In the genomic region with DNA sequence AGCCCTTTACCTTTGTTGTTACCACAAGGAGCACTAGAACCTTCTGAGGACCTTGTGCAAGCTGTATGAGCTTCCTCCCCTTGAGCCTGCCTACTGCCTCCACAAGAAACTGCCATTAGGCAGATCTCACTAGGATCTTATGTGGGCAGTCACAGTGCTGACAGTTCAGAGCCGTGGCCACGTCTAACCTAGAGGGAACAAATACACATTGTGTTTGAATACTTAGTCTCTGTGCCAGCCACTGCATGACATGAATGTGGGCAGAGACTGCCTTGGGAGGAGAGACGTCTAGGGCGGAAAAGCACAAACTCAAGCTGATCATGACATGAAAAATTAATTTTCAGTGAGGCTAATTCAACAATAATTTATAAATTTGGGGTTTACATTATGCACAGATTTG, we compare ENCODE assay signal across 17 mouse cellular contexts.
"Had no signal": no experiment of that assay in that cellular context is flagged by ENCODE, and none has a peak within 500 bp of the region (broad histone marks: within the 10 kb centered on the region; RNA-seq: fewer than 3 reads in every experiment).

No protein-coding gene starts in this region.

- H3K9me3 ChIP-seq: limb, embryonic 12.5 days; liver, embryonic 13.5 days; lung, embryonic 15.5 days; megakaryocyte, embryonic 14.5 days; midbrain, embryonic 12.5 days; stomach, embryonic 15.5 days had no signal

- H3K4me3 ChIP-seq: limb, embryonic 12.5 days; liver, embryonic 13.5 days; lung, embryonic 15.5 days; megakaryocyte, embryonic 14.5 days; midbrain, embryonic 12.5 days; stomach, embryonic 15.5 days had no signal

- H3K27ac ChIP-seq: limb, embryonic 12.5 days; liver, embryonic 13.5 days; lung, embryonic 15.5 days; macrophage; midbrain, embryonic 12.5 days; stomach, embryonic 15.5 days had no signal

- H3K4me2 ChIP-seq: limb, embryonic 12.5 days; liver, embryonic 13.5 days; lung, embryonic 15.5 days; midbrain, embryonic 12.5 days; stomach, embryonic 15.5 days had no signal

- H3K36me3 ChIP-seq: limb, embryonic 12.5 days; liver, embryonic 13.5 days; lung, embryonic 15.5 days; midbrain, embryonic 12.5 days; stomach, embryonic 15.5 days had no signal

- ATAC-seq: intestine, postnatal 0 days; liver, postnatal 0 days; midbrain, embryonic 16.5 days had no signal

- H3K4me1 ChIP-seq: limb, embryonic 12.5 days; liver, embryonic 13.5 days; lung, embryonic 15.5 days; midbrain, embryonic 12.5 days; stomach, embryonic 15.5 days had no signal

- H3K27me3 ChIP-seq: limb, embryonic 12.5 days; liver, embryonic 13.5 days; lung, embryonic 15.5 days; megakaryocyte, embryonic 14.5 days; midbrain, embryonic 12.5 days; stomach, embryonic 15.5 days had no signal

- DNase-seq: kidney, adult 8-10 months; kidney, postnatal 25 days; liver; liver, embryonic 13.5 days; liver, postnatal 0 days; lung, postnatal 14 days; right cerebral cortex, postnatal 4 days; spleen, adult 18-20 months; thymus, postnatal 36 days had no signal

- H3K9ac ChIP-seq: limb, embryonic 12.5 days; liver, embryonic 13.5 days; liver, postnatal 0 days; lung, embryonic 15.5 days; midbrain, embryonic 12.5 days; stomach, embryonic 15.5 days had no signal
